In the genomic region with DNA sequence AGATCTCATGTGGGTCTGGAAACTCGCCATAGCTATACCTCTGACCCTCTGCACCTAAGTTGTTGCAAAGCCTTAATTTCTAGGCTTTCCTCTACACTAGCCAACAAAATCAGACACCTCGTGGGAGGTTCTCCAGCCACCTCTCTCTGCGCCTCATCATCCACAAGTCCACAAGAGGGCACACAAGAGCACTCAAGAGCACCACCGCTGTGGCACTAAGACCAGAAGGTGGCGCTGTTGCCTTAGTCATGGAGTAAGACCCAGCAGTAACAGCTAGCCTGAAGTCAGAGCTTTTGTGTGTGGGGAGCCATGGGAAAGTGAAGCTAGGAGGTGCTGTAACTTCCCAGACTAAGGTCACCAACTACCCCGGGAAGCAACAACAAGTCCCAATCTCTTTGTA, we compare ENCODE assay signal across 9 mouse cellular contexts. TPM values are rescaled to one million over a fixed set of nuclear protein-coding genes. Genes with fewer than 3 reads are reported as not detected.
DNase-seq lines count a peak whose midpoint lies in the region; ATAC-seq and TF ChIP-seq lines count a peak whose summit lies in the region.
"Had no signal": no experiment of that assay in that cellular context is flagged by ENCODE, and none has a peak within 500 bp of the region (broad histone marks: within the 10 kb centered on the region; RNA-seq: fewer than 3 reads in every experiment).

No protein-coding gene starts in this region.

- no peak for TF ChIP-seq POLR2A in lung, adult 2 months (IDR thresholded peaks at IDR 0.05; ENCODE audit: borderline replicate concordance, extremely low read depth, low read depth, low read length)
- no peak for TF ChIP-seq POLR2A in thymus, adult 2 months (IDR thresholded peaks at IDR 0.05; ENCODE audit: control insufficient read depth, extremely low read depth, insufficient read depth, low read length, poor library complexity)

- H3K4me2 ChIP-seq in forebrain, embryonic 16.5 days (ENCODE audit: low read length) = no peak overlapping the region

- no peak overlapping the region for H3K27ac ChIP-seq in forebrain, embryonic 16.5 days (ENCODE audit: low read length)
- H3K27ac ChIP-seq in thymus, adult 2 months (ENCODE audit: control insufficient read depth, insufficient read depth, low read length) = no peak overlapping the region

- peak; percentile 75 for ATAC-seq in G1E (ENCODE audit: extremely low read depth, insufficient number of reproducible peaks, low FRiP score, poor library complexity, severe bottlenecking)
- peak; percentile 95 for ATAC-seq in forebrain, embryonic 16.5 days

- peak; percentile 60 for DNase-seq in G1E (ENCODE audit: low spot score)
- DNase-seq in cerebellum, adult 18-20 months = peak; percentile 86 to 94
- DNase-seq in heart, postnatal 36 days = peak; percentile 95 to 96
- DNase-seq in layer of hippocampus, adult 18-20 months (ENCODE audit: low spot score in 2 of 2) = peak; percentile 90 to 98
- DNase-seq in lung, adult 2 months = peak; percentile 88
- peak; percentile 79 for DNase-seq in ovary, adult 18-20 months (ENCODE audit: low spot score)
- DNase-seq in thymus, adult 2 months = peak; percentile 85

- intact Hi-C loops in heart, postnatal 36 days (cut with DNase I) = loop anchor here (1.0 to 5.0 kb wide), 6 partner anchors 32 to 602 kb away; no protein-coding TSS in a partner anchor

- TF ChIP-seq CTCF in G1E (IDR thresholded peaks at IDR 0.05; ENCODE audit: low read depth, low read length) = peak; percentile 95
- peak; percentile 100 for TF ChIP-seq CTCF in lung, adult 2 months (IDR thresholded peaks at IDR 0.05; ENCODE audit: insufficient read depth, low read length)
- peak; percentile 97; the same call in 1 of the 2 replicates for TF ChIP-seq CTCF in thymus, adult 2 months (IDR thresholded peaks at IDR 0.05; ENCODE audit: borderline replicate concordance, control insufficient read depth, extremely low read depth, insufficient read depth, low read length, poor library complexity)

- H3K27me3 ChIP-seq in G1E (ENCODE audit: insufficient read depth, low read length) = peaks cover 5% of the 10 kb centered on the region
- H3K27me3 ChIP-seq in forebrain, embryonic 16.5 days (replicated peaks; ENCODE audit: control insufficient read depth, insufficient read depth, low read length) = no peaks in the 10 kb centered on the region
- H3K27me3 ChIP-seq in thymus, adult 2 months (ENCODE audit: control insufficient read depth, insufficient read depth, low read length) = no peaks in the 10 kb centered on the region

- WGBS in forebrain, embryonic 16.5 days = 1% methylated on average over 6 of the region's 6 CpGs
- under 1% methylated on average over 6 of the region's 6 CpGs for whole genome bisulfite sequencing in lung, adult 2 months
- WGBS in thymus, adult 2 months = 4% methylated on average over 6 of the region's 6 CpGs

- no peak overlapping the region for H3K4me3 ChIP-seq in G1E (ENCODE audit: low read depth, low read length)
- no peak overlapping the region for H3K4me3 ChIP-seq in forebrain, embryonic 16.5 days (replicated peaks; ENCODE audit: low read length)
- H3K4me3 ChIP-seq in lung, adult 2 months (replicated peaks; ENCODE audit: extremely low read depth, low read depth, low read length) = no peak overlapping the region
- no peak overlapping the region for H3K4me3 ChIP-seq in thymus, adult 2 months (ENCODE audit: control insufficient read depth, insufficient read depth, low read length)
- H3K4me3 ChIP-seq: myocyte had no signal

- no peak overlapping the region for H3K9ac ChIP-seq in forebrain, embryonic 16.5 days (replicated peaks; ENCODE audit: low read depth, low read length)

- no peaks in the 10 kb centered on the region for H3K9me3 ChIP-seq in G1E (replicated peaks)
- H3K9me3 ChIP-seq in forebrain, embryonic 16.5 days (ENCODE audit: control insufficient read depth, low read length) = no peaks in the 10 kb centered on the region

- no peaks in the 10 kb centered on the region for H3K4me1 ChIP-seq in G1E (ENCODE audit: insufficient read depth, low read depth, low read length)
- H3K4me1 ChIP-seq in forebrain, embryonic 16.5 days (replicated peaks; ENCODE audit: control insufficient read depth, insufficient read depth, low read length) = no peaks in the 10 kb centered on the region
- H3K4me1 ChIP-seq in lung, adult 2 months (ENCODE audit: control insufficient read depth, insufficient read depth, low read length) = no peaks in the 10 kb centered on the region
- no peaks in the 10 kb centered on the region for H3K4me1 ChIP-seq in thymus, adult 2 months (replicated peaks; ENCODE audit: control insufficient read depth, insufficient read depth, low read length)

- no peaks in the 10 kb centered on the region for H3K36me3 ChIP-seq in G1E (replicated peaks)
- H3K36me3 ChIP-seq in forebrain, embryonic 16.5 days (ENCODE audit: control insufficient read depth, insufficient read depth) = no peaks in the 10 kb centered on the region
- no peaks in the 10 kb centered on the region for H3K36me3 ChIP-seq in thymus, adult 2 months (ENCODE audit: control insufficient read depth, insufficient read depth, low read length)

RNA-seq across cellular contexts. Expression of a gene that starts 53.6 kb away (rescaled TPM):
- total RNA-seq in G1E (2014; fragmentation: Nextera tagmentation) = 20.1 and 22.1 TPM in 2 replicates
- 18.2 and 21.8 TPM in 2 replicates for total RNA-seq in G1E (2017)
- 2.7 and 3.5 TPM in 2 replicates for polyA plus RNA-seq in G1E (2012)
- 19.3 and 22.1 TPM in 2 replicates for polyA plus RNA-seq in forebrain, embryonic 16.5 days (2015; fragmentation: Nextera tagmentation; extraction: Ambion mirVana)
- total RNA-seq in heart, postnatal 36 days (2021) = 10 to 100 TPM; 23.5 to 24.2 TPM
- total RNA-seq in layer of hippocampus, adult 18-20 months (2021) = 10 to 100 TPM; 53.0 to 53.6 TPM
- polyA plus RNA-seq in lung, adult 2 months (2012; rRNA removed) = 11.7 and 14.4 TPM in 2 replicates
- polyA plus RNA-seq in thymus, adult 2 months (2012; rRNA removed) = 14.7 and 15.0 TPM in 2 replicates
